Mouse (Mus musculus): Measurements from ENCODE around the gene Mknk1.

The Mknk1 gene

DNA sequence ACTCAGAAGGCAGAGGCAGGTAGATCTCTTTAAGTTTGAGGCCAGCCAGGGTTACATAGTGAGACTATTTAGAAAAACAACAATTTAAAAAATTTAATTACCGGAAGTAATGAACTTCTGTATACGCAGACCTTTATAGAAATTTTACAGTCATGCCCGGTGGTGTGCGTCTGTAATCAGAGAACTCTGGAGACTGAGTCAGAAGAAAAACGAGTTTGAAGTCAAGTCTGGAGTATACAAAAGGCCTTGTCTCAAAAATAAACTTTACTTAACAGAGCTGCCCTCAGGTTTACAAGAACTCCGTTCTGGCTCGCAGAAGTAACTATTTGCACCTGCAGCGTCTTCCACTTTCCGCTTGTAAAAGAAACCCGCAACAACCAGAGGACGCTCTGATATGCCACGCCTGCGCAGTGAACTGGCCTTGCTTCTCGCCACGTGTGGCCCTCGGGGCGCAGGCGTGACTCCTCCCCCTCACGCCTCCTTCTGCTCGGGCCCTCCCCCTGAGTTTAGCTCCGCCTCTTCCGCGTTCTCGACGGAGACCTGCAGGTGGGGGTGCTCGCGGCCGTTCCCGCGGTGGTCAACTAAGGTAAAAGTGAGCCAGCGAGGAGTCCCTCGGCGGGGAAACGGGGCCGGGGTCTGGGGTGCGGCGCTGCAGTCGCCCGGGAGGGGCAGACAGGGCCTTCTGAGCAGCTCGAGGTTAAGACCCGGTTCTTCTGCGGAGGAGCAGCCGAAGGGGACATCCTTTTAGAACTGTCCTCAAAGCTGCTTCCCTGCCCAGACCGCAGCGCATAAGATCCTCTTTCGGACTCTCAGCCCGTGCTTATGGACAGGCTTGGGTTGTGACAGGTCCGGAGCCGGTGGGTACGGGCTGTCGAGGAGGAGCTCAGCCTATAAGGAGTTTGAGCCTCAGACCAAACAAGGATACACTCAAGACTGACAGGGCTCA is at the start of gene Mknk1:
Mknk1 (plus strand) TSS at position 503 of the 946 bp plus-strand sequence.
- in situ Hi-C loops (cut with MboI, MseI), result no loop called here

DNA sequence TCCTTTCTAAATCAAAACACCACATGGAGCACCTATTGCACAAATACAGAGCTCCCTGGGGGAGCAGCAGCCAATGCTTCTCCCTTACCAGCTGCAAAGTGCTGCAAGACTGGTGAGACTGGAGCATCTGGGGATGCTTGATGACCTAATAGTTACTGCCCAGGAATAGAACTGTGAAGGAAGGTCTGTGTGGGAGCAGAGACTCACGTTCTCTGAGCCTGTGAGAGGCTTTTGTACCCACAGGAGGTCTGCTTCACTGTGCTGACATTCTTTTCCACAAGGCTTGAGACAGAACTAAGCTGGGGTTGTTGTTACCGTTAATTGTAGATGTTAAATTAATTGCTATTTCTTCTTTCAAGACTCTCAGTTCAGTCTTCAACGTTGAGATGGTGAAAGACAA is 48.1 kb upstream of the Mknk1 start:
- in situ Hi-C loops (cut with MboI, MseI), result no loop called here

DNA sequence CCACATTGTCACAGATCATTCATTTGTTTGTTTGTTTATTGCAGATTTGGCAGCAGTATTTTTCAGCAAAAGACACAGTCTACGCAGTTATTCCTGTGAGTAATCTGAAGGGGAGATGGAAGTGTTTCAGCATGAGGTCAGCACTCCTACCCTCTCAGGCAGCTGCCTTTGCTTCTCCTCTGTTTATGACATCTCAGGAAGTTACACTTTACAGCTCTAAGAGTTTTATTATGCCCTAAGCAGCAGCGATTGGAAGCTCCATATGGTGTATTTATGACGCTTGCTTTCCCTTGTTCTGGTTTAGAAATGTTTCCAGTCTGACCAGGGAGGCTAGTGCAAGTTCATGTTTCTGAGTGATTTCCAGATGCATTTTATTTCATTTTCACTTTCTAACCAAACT is 43.6 kb upstream of the Mknk1 start:
- in situ Hi-C loops (cut with MboI, MseI), result no loop called here

DNA sequence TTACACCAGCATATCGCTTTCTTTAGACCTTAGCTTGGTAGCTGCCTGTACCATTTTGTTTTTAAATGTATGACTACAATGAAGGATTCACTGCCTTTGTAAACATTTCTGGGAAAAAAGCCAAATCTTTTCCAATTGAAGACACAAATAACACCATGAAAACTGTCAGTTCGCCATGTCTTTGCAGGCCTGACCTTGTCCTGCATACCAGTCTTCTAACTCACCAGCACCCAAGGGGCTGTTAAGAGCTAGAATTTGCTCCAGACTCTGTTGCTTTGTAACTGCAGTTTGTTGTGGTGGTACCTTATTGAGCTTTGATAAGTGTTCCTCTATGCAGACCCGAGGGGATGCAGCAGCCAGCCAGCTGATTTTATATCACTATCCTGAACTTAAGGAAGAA is 39.0 kb upstream of the Mknk1 start:
- in situ Hi-C loops (cut with MboI, MseI), result no loop called here

DNA sequence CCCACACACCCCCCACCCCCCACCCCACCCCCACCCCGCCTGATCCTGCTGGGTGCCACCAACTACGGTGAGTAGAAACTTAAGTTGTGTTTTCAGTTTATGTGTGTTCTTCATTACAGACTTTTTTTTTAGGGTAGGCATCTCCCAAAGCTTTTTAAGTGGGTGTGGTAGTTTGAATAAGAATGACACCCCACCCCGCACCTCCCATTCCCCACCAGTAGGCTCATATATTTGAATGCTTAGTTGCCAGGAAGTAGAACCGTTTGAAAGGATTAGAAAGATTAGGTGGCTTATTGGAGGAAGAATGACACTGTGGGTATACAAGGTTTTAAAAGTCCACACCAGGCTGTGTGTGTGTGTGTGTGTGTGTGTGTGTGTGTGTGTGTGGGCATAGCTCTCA is 26.7 kb upstream of the Mknk1 start:
- in situ Hi-C loops (cut with MboI, MseI), result loop anchor here (5.0 kb wide), 1 partner anchor 50 kb away; no protein-coding TSS in a partner anchor

DNA sequence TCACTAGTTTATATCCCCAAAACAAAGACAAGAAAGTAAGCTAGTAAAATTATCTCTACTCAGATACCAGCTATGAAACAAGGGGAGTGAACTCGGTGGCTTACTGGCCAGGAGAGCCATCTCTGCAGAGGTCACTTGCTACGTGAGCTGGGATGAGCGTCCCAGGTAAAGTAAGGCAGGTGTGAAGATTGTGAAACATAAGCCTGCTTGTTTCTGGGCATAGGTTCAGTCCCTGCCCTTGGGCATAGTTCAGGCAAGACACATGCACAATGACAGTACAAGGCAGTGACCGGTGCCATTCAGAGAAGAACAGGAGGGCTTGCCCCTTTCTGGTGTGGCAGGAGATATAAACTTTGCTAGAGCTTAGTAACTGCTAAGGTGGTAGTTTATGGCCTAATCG is 23.4 kb upstream of the Mknk1 start:
- in situ Hi-C loops (cut with MboI, MseI), result no loop called here

DNA sequence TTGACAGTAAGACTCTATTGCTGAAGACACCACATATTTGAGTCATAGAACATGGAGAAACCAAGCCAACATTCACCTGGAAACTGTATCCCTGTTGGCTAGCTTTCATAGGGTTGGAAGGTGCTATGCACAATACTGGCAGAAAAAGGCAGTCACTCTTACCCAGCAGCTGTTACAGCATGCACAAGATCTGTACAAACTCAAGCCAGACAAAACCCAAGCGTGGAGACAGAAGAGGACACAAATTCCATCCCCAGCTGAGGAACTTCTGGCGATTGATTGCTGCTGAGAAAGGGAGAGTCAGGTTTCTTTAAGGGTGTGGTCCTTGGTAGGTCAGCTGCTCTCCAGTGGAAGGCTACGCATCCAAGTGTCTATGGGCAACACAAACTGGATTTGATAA is 18.8 kb upstream of the Mknk1 start:
- in situ Hi-C loops (cut with MboI, MseI), result no loop called here

DNA sequence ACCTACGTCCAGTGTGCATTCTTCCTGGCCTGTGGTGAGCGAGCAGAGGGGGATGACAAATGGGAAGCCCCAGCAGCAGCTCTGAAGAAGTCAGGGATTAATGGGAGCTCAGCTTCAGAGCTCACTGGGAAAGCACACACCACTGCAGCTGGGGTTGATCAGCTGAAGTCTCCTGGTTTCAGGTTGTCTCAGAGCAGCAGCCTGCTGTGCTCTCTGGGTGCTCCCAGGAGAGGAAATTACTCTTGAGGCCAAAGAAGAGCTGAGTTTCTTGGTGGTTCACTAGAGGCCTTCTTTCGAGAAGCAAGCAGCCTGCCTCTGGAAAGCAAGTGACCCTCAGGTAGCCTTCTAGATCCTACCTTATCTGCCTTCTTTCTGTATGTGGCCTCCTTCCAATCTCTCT is 18.1 kb upstream of the Mknk1 start:
- in situ Hi-C loops (cut with MboI, MseI), result no loop called here

DNA sequence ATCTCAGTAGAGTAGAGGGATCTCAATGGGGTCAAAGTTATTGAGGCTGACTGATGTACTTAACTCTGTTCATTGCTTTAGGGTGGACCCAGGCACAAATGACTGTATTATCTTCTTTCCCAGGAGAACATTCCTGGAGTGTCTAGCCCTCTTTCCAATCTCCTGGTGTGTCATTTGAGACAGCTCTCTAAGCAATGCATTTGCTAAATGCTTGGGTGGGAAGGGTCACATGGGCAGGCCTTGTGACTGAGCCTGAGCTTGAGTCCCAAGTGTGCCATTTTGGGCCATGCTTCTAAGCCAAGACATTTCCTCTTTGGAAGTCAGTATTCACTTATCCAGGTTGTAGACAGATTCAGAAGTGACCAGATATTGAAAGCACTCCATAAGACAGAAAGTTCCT is 17.6 kb upstream of the Mknk1 start:
- in situ Hi-C loops (cut with MboI, MseI), result no loop called here

DNA sequence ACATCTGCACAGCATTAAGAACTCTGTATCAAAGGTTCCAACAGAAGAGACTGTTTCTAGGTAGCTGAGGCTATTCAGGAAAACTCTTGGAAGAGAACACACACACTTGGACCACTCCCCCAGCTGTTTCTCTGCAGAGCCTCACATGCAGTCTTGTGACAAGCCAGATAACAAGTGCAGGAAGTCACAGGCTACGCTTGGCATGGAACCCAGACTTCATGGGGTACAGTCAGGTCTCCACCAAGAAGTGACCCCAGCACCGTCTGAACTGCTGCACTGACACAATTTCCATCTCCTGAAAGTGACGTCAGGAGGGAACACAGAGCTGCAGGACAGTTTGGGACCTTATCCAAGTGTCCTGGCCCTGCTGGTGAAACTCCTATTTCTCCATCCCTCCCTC is 17.1 kb upstream of the Mknk1 start:
- in situ Hi-C loops (cut with MboI, MseI), result no loop called here

DNA sequence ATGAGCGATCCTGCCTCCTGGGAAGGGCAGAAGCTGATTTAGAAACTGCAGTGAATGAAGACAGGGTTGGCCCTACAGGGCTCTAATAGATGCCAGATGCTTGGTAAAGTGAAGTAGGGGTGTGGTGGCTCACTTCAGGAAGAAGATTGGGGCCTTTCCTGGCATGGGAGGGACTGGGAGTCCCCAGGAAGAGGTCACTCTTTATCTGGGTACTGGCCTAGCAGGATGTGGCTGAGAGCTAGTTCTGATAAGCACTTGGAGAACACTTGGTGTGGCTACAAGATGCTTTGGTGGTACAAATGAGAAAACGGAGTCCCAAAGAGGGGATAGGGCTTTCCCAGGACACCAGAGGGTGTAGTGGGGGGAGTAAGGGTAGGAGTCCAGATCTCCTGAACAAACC is 14.8 kb upstream of the Mknk1 start:
- in situ Hi-C loops (cut with MboI, MseI), result no loop called here

DNA sequence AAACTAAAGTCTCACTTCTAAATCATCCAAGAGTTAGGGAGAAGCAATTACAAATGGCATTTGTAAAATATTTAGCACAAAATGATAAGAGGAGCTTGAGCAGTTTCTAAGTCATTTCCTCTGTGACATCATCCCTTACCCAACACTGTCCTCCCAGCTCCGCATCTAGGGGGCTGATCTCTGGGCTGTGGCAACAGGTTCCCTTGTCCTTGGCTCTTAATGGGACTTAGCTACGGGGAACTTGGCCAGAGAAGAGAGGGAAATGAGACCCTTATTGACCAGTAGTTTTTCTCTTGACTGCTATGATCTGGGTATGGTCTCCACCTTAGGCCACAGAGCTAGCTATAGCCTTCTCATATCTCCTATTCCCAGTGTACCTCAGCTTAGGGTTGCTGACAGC is 13.7 kb upstream of the Mknk1 start:
- in situ Hi-C loops (cut with MboI, MseI), result no loop called here

DNA sequence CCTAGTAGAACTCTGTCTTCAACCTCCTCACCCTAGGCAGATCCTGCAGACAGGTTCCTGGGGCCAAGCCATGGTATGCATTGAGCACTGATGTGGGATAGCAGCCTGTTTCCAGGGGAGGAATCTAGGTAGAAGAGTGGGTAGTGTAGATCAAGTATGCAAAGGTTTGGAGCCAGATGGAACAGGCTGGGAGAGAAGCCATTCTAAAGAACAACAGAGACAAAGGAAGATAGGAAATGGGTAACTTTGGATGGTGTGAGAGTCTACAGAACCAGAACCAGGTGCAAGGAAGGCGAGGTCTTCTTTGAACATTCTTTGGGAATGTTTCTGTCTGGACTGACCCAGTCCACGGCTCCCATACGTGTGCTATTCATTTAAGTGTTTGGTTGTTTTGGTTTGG is 11.9 kb upstream of the Mknk1 start:
- in situ Hi-C loops (cut with MboI, MseI), result no loop called here

DNA sequence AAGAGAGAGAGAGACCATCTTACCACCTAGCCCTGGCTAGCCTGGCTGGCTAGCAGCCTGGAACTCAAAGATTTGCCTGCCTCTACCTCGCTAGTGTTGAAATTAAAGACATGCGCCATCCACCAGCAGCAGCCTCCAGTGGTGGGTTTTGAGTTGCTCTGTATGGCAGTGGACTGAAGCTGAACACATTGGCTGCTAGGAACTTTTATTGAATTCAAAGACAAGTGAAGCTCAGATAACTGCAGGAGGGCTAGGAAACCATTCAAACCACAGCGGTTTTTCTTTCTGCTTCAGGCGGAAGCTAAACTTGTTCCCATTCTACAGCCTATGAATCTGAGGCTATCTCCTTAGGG is 11.5 kb upstream of the Mknk1 start:
- in situ Hi-C loops (cut with MboI, MseI), result no loop called here

DNA sequence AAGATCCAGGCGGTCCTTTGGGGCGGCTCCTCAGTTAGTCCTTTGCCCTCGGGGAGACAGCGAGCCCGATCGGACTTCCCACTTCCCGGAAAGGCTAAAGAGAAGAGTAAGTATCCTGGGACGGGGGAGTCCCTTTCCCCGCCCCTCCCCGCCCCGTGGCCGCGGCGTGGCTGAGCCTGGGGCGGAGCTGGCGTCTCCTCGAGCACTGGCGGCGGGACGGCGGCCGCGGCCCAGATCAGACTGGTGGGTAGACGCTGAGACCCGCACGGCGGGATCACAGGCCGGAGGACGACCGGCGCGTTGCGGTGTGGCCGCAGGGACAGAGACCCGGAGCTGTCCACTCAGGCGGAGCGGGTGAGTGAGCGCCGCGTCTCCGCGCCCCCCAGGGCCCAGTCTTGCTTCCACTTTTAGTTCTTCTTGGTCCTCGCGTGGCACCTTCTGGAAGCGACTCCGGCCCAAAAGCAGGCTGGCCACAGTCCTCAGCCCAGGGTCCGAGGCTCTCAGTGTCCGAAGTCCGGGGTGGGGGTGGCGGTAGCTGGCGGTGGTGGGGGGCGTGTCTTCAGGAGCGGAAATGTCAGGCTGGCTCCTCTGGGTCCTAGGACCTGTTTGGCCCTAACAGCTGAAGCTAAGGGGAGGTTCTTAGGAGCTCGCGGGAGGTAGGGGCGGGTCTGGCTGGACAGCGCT is 11.0 kb upstream of the Mknk1 start, which contains the start of gene Mob3c:
Mob3c (plus strand) TSS at position 205 of the 684 bp plus-strand sequence.
- in situ Hi-C loops (cut with MboI, MseI), result no loop called here

DNA sequence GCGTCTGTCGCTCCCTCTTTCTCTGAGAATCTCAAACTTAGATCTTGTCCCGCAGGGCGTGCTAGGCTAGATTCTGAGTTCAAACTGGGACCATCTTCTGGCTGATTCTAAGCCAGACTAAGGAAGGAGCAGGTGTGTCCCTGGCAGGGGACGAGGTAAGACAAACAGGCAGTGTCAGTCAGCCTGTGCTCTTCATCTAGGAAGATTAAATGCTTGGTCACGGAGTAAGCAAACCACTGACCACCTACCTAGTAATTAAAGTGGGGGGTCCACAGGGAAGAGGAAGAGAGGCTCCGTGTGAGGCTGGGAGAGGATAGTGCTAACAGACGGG is 10.5 kb upstream of the Mknk1 start:
- in situ Hi-C loops (cut with MboI, MseI), result no loop called here

DNA sequence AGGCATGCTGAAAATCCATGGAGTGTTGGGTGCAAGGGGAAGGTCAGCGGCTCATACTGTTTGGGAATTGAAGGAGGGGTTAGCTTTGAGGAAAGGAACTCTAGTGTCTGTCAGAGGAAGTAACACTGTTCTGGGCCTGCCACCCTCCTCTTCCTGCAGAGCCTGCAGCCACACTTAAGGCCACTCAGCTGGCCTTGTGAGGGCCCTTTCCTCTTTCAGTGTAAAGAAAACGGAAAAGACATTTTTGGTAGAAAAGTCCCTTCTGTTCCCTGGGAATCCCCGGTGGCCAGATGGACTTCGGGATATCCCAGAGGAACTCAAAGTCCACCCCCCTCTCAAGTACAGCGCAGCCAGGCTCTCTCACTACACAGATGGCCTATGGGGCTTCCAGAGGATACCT is 8.5 kb upstream of the Mknk1 start:
- in situ Hi-C loops (cut with MboI, MseI), result loop anchor here (5.0 kb wide), 2 partner anchors 48 to 93 kb away; partner anchors contain the start of genes Atpaf1, Efcab14 and Tex38

DNA sequence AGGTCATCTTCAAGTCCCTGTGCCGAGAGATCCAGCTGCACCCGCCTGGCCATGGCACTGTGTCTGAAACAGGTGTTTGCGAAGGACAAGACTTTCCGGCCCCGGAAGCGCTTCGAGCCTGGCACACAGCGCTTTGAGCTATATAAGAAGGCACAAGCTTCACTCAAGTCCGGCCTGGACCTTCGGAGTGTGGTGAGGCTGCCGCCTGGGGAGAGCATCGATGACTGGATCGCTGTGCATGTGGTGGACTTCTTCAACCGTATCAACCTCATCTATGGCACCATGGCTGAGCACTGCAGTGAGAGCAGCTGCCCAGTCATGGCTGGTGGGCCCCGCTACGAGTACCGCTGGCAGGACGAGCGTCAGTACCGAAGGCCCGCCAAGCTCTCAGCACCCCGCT is 7.8 kb upstream of the Mknk1 start:
- in situ Hi-C loops (cut with MboI, MseI), result loop anchor here (5.0 kb wide), 2 partner anchors 49 to 94 kb away; partner anchors contain the start of genes Atpaf1, Efcab14 and Tex38

DNA sequence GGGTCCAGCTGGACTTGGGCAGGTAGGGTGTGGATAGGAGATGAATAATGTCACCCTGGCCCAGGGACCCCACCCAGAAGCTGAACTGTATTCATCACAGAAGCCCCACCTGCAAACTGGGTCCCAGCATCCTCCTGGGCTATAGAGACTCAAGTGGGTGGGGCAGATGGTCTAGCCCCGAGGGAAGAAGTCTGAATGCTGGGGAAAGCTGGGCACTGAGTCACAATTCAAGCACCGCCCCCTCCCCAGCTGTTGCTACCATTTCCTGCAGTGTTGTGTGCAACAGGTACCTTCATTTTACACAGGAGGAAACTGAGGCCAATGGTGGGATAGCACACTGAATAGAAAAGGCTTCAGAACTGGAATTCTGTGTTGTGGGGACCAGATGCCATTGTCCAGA is 7.0 kb upstream of the Mknk1 start:
- in situ Hi-C loops (cut with MboI, MseI), result loop anchor here (5.0 kb wide), 2 partner anchors 50 to 95 kb away; partner anchors contain the start of genes Atpaf1, Efcab14 and Tex38

DNA sequence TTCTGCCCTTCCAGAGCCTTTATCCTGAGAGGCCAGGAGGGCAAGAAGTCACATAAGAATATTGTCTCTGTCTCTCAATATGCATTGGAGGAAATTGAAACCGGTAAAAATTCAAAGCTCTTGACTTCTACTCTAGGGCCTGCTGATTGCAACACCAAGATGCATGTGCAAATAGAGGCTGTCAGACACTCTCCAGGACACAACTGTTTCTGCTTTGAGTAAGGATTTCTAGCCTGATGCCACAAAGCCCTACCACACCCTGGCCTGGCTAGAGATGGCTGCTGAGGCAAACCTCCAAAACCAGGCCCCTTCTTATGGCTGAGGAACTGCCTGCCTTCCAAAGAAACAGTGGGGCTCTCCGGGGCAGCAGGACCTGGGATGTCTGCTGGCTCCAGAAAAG is 3.4 kb upstream of the Mknk1 start:
- in situ Hi-C loops (cut with MboI, MseI), result no loop called here

DNA sequence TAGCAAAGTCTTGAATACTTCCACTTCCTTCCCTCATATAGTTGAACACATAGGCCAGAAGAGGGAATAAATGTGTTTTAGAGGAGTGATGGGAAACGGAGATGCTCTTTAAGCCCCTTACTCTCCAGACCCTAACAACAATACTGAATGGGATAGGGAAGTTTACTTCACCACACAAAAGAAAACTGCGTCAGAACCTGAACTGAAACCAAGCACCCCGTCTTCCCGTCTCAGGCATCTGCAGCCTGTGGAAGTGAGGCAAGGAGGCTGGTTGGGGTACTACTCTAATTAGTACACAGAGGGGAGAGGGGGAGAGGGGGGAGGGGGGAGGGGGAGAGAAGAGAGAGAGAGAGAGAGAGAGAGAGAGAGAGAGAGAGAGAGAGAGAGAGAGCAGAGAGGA is 802 bp upstream of the Mknk1 start:
- in situ Hi-C loops (cut with MboI, MseI), result no loop called here

DNA sequence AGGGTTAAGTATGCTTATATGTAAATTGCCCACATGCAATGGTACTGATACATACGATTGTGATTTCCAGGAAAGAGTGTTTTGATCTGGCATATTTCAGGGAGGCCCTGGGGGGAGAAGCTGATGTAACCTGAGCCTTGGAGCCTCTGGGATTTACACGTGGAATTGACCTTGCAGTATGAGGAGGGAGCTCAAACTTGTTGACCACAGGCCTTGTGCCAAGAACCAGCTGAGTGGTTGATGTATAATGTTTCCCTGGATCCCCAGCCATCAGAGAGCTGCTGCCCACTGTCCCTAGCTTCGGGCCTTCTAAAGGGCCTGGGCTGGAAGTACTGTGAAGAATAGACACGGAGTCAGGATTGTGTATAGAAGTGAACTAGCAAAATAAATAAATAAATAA is 958 bp downstream of the Mknk1 start:
- in situ Hi-C loops (cut with MboI, MseI), result no loop called here

DNA sequence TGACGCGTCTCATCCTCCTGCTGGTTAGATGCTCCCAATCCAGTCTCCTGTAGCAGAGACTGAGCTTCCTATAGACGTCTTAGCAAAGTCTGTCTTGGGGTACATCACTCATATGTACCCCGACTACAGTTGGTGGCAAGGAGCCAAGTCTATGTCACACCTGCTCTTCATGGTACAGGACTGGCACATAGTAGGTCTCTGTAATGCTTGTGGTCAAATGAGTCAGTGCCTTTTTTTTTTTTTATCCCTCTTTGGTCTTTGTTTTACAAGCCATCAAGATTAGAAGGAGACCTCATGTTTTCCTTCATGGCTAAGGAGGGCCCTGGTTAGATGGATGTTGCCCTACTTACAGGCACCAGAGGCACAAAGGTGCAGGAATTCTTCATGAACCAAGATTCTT is 1.8 kb downstream of the Mknk1 start:
- in situ Hi-C loops (cut with MboI, MseI), result no loop called here

All from regulatory T cell (primary cell).